Mouse (Mus musculus) kidney, adult 9 months (tissue): ENCODE data around the gene Fignl2.
A peak's percentile ranks its signal among the peaks of the same experiment; 100 is the strongest.

Experiments
- DNase-seq: peaks from one replicate; pipeline ENCODE4 v3.0.0; 2022

Fignl2 gene

GRCm38 (mm10) chr15:101007236-101007635 lies 71.1 kb downstream of the Fignl2 start:
- no peak for DNase-seq

- DNase-seq, result peak; percentile 64
Measured at GRCm38 (mm10) chr15:101006251-101007040, 71.9 kb downstream of the Fignl2 start.

GRCm38 (mm10) chr15:101005717-101006116 lies 72.7 kb downstream of the Fignl2 start:
- no peak for DNase-seq

- no peak for DNase-seq
Measured at GRCm38 (mm10) chr15:101004538-101004937, 73.8 kb downstream of the Fignl2 start.

- no peak for DNase-seq
Measured at GRCm38 (mm10) chr15:101002466-101002865, 75.9 kb downstream of the Fignl2 start.

- DNase-seq, result no peak
Measured at GRCm38 (mm10) chr15:101001685-101002084, 76.7 kb downstream of the Fignl2 start.
